Mouse (Mus musculus): ENCODE results near the gene Ifit1bl2. TPM values are rescaled to one million over a fixed set of nuclear protein-coding genes. Genes with fewer than 3 reads are reported as not detected.
"Not testable (repeated sequence)": the region's sequence is repeated elsewhere in the genome, so short reads cannot be mapped to it uniquely, and the experiment has no call there.

Gene Ifit1bl2
- total and polyA plus RNA-seq, 2 experiments from 2014 or later = 0.16 to 0.37 TPM

DNA sequence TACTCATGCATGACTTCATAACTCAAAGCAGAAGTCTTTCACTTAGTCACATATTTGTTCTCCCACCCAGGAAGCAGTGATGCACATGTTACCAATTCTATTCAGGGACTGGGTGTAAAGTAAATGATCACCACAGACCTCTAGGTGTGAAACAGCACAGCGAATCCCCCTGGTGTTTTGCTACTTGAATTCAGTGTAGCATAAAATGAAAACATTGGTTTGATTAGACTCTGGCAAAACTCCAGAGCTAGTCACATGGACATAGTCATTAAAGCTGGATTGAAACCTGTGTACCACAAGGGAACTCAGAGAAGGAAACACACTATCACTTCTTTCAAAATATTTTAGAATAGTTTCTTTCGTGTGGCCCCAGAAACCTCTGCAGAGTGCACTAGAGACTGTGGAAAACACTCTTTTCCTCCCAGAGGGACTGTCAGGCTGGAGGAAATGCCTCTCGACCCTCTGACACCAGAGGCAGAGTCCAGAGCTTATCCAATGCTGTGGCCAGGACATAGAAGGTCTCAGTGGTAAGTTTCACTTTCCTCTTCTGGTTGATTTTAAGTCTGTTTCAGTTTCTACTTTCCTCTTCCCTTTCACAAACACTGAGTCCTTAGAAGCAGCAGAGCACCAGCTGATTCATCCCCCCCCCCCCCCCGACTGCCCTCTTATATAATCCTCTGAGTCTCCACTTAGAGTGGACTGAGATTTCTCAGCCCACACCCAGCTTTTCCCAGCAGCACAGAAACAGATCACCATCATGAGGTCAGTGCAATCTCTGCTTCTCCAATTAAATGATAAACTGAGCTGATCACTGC is 33.1 kb downstream of the Ifit1bl2 start, which contains the start of gene Ifit3b:
Gene Ifit3b (plus strand): TSS at position 734 of the 815 bp plus-strand sequence.
- H3K4me2 ChIP-seq (ENCODE audit: low read depth, low read length); H3K27me3 ChIP-seq (ENCODE audit: insufficient read depth, low read length); H3K36me3 ChIP-seq (ENCODE audit: insufficient read depth, low read length); H3K4me3 ChIP-seq (ENCODE audit: low read length); H3K4me1 ChIP-seq (ENCODE audit: insufficient read depth, low read length); H3K27ac ChIP-seq; H3K9ac ChIP-seq (replicated peaks; ENCODE audit: low read length); H3K9me3 ChIP-seq (ENCODE audit: low read length): not testable (repeated sequence)
- WGBS = 55% methylated on average over 4 of the region's 4 CpGs
- peak; percentile 68 for ATAC-seq
- peak; percentile 45 for DNase-seq (ENCODE audit: low spot score)

DNA sequence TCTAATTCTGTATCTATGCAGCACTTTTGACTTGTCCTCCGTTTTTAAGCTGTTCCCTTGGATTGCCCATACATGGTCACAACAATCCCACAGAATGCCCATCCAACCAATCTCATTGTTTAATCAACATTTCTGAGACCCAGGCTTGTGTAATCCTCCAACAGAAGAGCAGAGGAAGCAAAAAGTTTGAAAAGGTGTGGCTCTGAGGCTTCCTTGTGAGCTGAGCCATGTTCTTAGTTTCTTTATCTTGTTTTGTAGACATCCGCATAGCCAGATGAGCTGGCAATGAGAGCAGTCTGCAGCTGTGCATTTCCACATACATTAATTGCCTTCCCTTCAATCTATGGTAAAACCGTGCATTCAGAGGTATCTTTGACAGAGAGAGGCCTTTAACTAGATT is 35.1 kb downstream of the Ifit1bl2 start:
- no peak for TF ChIP-seq CTCF (IDR thresholded peaks at IDR 0.05; ENCODE audit: low read depth)
- no peak for DNase-seq (ENCODE audit: low spot score)
- 90% methylated on average over 3 of the region's 3 CpGs for WGBS

DNA sequence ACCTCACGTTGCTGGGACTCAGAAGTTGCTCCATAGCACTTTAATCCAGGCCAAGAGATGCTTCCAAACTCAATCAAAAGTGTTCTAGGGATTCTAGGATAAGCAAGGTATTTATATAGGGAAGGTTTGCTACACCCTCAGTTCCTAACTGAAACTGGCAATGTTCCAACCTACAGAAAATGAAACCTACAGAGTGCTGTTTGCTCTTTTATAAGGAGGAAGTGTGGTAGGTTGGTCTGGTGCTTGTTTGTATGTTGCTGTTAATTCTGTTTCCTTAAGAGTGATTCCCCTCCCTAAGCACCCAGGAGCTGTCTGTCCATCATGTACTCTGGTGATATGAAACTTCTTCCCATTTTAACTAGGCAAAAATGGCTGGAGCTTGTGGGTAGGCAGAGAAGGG is 38.7 kb downstream of the Ifit1bl2 start, which contains the start of gene Ifit1bl1:
Gene Ifit1bl1 (minus strand): TSS at position 69 of the 400 bp plus-strand sequence.
- not testable (repeated sequence) for ATAC-seq; H3K4me3 ChIP-seq (ENCODE audit: low read length); H3K36me3 ChIP-seq (ENCODE audit: insufficient read depth, low read length); H3K4me1 ChIP-seq (ENCODE audit: insufficient read depth, low read length); DNase-seq (ENCODE audit: low spot score); H3K27ac ChIP-seq; H3K9ac ChIP-seq (replicated peaks; ENCODE audit: low read length); H3K27me3 ChIP-seq (ENCODE audit: insufficient read depth, low read length); H3K4me2 ChIP-seq (ENCODE audit: low read depth, low read length); H3K9me3 ChIP-seq (ENCODE audit: low read length)
- WGBS = 40% methylated on average over 1 of the region's 1 CpGs

More for the DNA sequence above, 35.1 kb downstream of the Ifit1bl2 start:
- H3K4me1 ChIP-seq (ENCODE audit: insufficient read depth, low read length) = no peaks in the 10 kb centered on the region
- H3K27ac ChIP-seq = no peak overlapping the region
- H3K4me2 ChIP-seq (ENCODE audit: low read depth, low read length) = no peak overlapping the region
- H3K4me3 ChIP-seq (ENCODE audit: low read length) = no peak overlapping the region
- H3K27me3 ChIP-seq (ENCODE audit: insufficient read depth, low read length) = no peaks in the 10 kb centered on the region
- no peak overlapping the region for H3K9ac ChIP-seq (replicated peaks; ENCODE audit: low read length)
- no peak for ATAC-seq
- no peaks in the 10 kb centered on the region for H3K9me3 ChIP-seq (ENCODE audit: low read length)
- no peaks in the 10 kb centered on the region for H3K36me3 ChIP-seq (ENCODE audit: insufficient read depth, low read length)

DNA sequence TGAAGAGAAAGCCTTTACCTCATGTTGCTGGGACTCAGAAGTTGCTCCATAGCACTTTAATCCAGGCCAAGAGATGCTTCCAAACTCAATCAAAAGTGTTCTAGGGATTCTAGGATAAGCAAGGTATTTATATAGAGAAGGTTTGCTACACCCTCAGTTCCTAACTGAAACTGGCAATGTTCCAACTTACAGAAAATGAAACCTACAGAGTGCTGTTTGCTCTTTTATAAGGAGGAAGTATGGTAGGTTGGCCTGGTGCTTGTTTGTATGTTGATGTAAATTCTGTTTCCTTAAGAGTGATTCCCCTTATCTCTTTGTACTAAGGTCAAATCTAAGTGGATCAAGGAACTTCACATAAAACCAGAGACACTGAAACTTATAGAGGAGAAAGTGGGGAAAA is 41.3 kb downstream of the Ifit1bl2 start:
- H3K9ac ChIP-seq (replicated peaks; ENCODE audit: low read length); H3K36me3 ChIP-seq (ENCODE audit: insufficient read depth, low read length); H3K4me3 ChIP-seq (ENCODE audit: low read length); DNase-seq (ENCODE audit: low spot score); H3K4me1 ChIP-seq (ENCODE audit: insufficient read depth, low read length); ATAC-seq; H3K9me3 ChIP-seq (ENCODE audit: low read length); H3K4me2 ChIP-seq (ENCODE audit: low read depth, low read length); H3K27ac ChIP-seq; H3K27me3 ChIP-seq (ENCODE audit: insufficient read depth, low read length): not testable (repeated sequence)

DNA sequence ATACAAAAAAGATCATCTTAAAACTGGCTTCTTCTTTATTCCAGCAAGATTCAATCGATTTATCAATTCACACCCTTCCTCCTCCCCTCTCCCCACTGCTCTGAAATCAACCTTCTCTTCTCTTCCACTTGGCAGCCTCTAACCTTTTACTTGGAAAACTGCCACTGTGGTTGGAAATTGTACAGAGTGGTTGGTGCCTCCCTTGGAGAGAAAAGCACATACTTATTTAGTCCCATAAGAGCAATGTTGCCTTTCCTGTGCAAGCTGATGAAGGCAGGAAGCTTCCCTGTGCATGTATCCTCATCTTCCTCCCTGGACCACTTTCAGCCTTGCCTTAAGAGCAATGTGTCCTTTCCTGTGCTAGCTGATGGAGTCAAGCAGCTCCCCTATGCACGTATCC is 42.2 kb downstream of the Ifit1bl2 start:
- H3K27ac ChIP-seq = no peak overlapping the region
- H3K9ac ChIP-seq (replicated peaks; ENCODE audit: low read length) = no peak overlapping the region
- no peaks in the 10 kb centered on the region for H3K9me3 ChIP-seq (ENCODE audit: low read length)
- no peak overlapping the region for H3K4me3 ChIP-seq (ENCODE audit: low read length)
- 62% methylated on average over 2 of the region's 2 CpGs for WGBS
- H3K36me3 ChIP-seq (ENCODE audit: insufficient read depth, low read length) = no peaks in the 10 kb centered on the region
- TF ChIP-seq CTCF (IDR thresholded peaks at IDR 0.05; ENCODE audit: low read depth) = no peak
- DNase-seq (ENCODE audit: low spot score) (peak; percentile 58), ATAC-seq (no peak)
- no peaks in the 10 kb centered on the region for H3K27me3 ChIP-seq (ENCODE audit: insufficient read depth, low read length)
- 0 out of 2 replicates have a peak, but pooled peaks cover 4% of the 10 kb centered on the region for H3K4me1 ChIP-seq (ENCODE audit: insufficient read depth, low read length)
- H3K4me2 ChIP-seq (ENCODE audit: low read depth, low read length) = no peak overlapping the region

DNA sequence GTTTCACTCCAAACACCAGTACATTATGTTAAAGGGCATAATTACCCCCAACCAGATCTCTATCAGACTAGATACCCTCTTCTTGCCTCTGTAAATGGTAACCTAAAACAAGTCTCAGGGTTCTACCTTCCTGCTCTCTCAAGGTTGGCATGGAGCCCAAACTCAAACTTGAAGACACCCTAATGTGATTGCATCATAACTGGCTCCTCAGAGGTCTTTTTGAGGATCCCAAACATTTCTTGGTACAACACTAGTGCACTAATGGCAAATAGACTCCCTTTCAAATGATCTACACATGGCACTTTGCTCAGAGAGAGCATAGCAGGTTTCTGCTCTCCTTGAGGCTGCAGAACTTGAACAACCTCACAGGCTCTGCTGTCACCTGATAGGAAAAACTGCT is 43.7 kb downstream of the Ifit1bl2 start:
- no peaks in the 10 kb centered on the region for H3K9me3 ChIP-seq (ENCODE audit: low read length)
- ATAC-seq (no peak), DNase-seq (ENCODE audit: low spot score) (no peak)

DNA sequence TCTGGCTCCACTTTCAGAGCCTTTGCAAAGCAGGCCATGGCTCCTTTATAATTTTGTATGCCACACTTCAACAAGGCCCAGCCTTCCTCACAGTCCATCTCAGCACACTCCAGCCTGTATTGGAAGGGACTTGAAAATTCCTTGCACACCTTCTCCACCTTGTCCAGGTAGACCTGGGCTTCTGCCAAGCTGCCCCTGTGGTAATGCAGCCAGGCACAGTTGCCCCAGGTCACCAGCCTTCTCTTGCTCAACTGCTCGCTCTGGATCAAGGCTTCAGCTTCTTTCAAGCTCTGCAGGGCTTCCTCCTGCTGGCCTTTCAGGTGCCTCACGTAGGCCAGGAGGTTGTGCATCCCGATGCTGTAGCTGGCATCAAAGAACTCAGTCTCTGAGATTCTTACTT is 46.0 kb downstream of the Ifit1bl2 start:
- not testable (repeated sequence) for H3K9me3 ChIP-seq (ENCODE audit: low read length); H3K9ac ChIP-seq (replicated peaks; ENCODE audit: low read length); H3K4me2 ChIP-seq (ENCODE audit: low read depth, low read length); H3K4me1 ChIP-seq (ENCODE audit: insufficient read depth, low read length); DNase-seq (ENCODE audit: low spot score); ATAC-seq; H3K27me3 ChIP-seq (ENCODE audit: insufficient read depth, low read length); H3K36me3 ChIP-seq (ENCODE audit: insufficient read depth, low read length); H3K4me3 ChIP-seq (ENCODE audit: low read length); H3K27ac ChIP-seq
- 83% methylated on average over 3 of the region's 3 CpGs for WGBS

More for the DNA sequence above, 43.7 kb downstream of the Ifit1bl2 start:
- H3K4me3 ChIP-seq (ENCODE audit: low read length) = no peak overlapping the region
- H3K27ac ChIP-seq = no peak overlapping the region
- H3K9ac ChIP-seq (replicated peaks; ENCODE audit: low read length) = no peak overlapping the region
- no peak overlapping the region for H3K4me2 ChIP-seq (ENCODE audit: low read depth, low read length)
- H3K4me1 ChIP-seq (ENCODE audit: insufficient read depth, low read length) = 0 out of 2 replicates have a peak, but pooled peaks cover 4% of the 10 kb centered on the region
- no peaks in the 10 kb centered on the region for H3K27me3 ChIP-seq (ENCODE audit: insufficient read depth, low read length)
- TF ChIP-seq CTCF (IDR thresholded peaks at IDR 0.05; ENCODE audit: low read depth) = no peak
- H3K36me3 ChIP-seq (ENCODE audit: insufficient read depth, low read length) = no peaks in the 10 kb centered on the region

All from hindbrain, postnatal 0 days (tissue).